Mouse (Mus musculus): Measurements from ENCODE around the gene Incenp. TPM values are rescaled to one million over a fixed set of nuclear protein-coding genes. Genes with fewer than 3 reads are reported as not detected.

Incenp gene
- total and polyA plus RNA-seq, 3 experiments = 91.0 to 216 TPM; not detected in 1

- DNase-seq (ENCODE audit: low read depth, low spot score) = no peak
- Histone ChIP-seq H3K4me1 (ENCODE audit: control insufficient read depth in 1 of 2, insufficient read depth in 2 of 2, low read length in 2 of 2) (peaks cover 5 to 8% of the 10 kb centered on the region in 2 experiments; a peak in 3 of 4 replicates), H3K4me3 (ENCODE audit: control insufficient read depth in 1 of 2, insufficient read depth in 1 of 2, low read depth in 2 of 2, low read length in 2 of 2) (no peak overlapping the region), H3K9ac (ENCODE audit: control insufficient read depth, low read depth, low read length, poor library complexity, severe bottlenecking) (no peak overlapping the region), H3K27me3 (ENCODE audit: control insufficient read depth in 1 of 2, insufficient read depth in 2 of 2, low read length in 2 of 2) (peaks cover 0 to 3% of the 10 kb centered on the region in 2 experiments; a peak in 2 of 4 replicates), H3K9me3 (replicated peaks; ENCODE audit: insufficient read depth, low read length) (no peaks in the 10 kb centered on the region), H3K36me3 (ENCODE audit: control insufficient read depth in 1 of 2, insufficient read depth in 2 of 2, low read length in 2 of 2) (peaks cover 0 to 15% of the 10 kb centered on the region in 2 experiments; a peak in 2 of 4 replicates), H3K79me2 (ENCODE audit: control insufficient read depth, insufficient read depth, low read length, poor library complexity) (no peaks in the 10 kb centered on the region), H3K27ac (ENCODE audit: control insufficient read depth, low read depth, low read length) (no peak overlapping the region)
- no peak for TF ChIP-seq RCOR1 (IDR thresholded peaks at IDR 0.05; ENCODE audit: low read depth, low read length)
- no peak for TF ChIP-seq POLR2AphosphoS5 (IDR thresholded peaks at IDR 0.05; ENCODE audit: borderline replicate concordance, low read depth, low read length)
Measured at GRCm38 (mm10) chr19:9922228-9922627, 22.9 kb upstream of the Incenp start.

GRCm38 (mm10) chr19:9920835-9921784 is 21.8 kb upstream of the Incenp start:
- Histone ChIP-seq H3K4me1 (ENCODE audit: control insufficient read depth in 1 of 2, insufficient read depth in 2 of 2, low read length in 2 of 2) (peaks cover 5 to 8% of the 10 kb centered on the region in 2 experiments; a peak in 3 of 4 replicates), H3K4me3 (ENCODE audit: control insufficient read depth in 1 of 2, insufficient read depth in 1 of 2, low read depth in 2 of 2, low read length in 2 of 2) (no peak overlapping the region), H3K9ac (ENCODE audit: control insufficient read depth, low read depth, low read length, poor library complexity, severe bottlenecking) (no peak overlapping the region), H3K36me3 (ENCODE audit: control insufficient read depth in 1 of 2, insufficient read depth in 2 of 2, low read length in 2 of 2) (peaks cover 0 to 15% of the 10 kb centered on the region in 2 experiments; a peak in 2 of 4 replicates), H3K27me3 (ENCODE audit: control insufficient read depth in 1 of 2, insufficient read depth in 2 of 2, low read length in 2 of 2) (no peaks in the 10 kb centered on the region), H3K9me3 (replicated peaks; ENCODE audit: insufficient read depth, low read length) (no peaks in the 10 kb centered on the region), H3K27ac (ENCODE audit: control insufficient read depth, low read depth, low read length) (no peak overlapping the region), H3K79me2 (ENCODE audit: control insufficient read depth, insufficient read depth, low read length, poor library complexity) (no peaks in the 10 kb centered on the region)
- DNase-seq (ENCODE audit: low read depth, low spot score) = no peak
- TF ChIP-seq BHLHE40 (IDR thresholded peaks at IDR 0.05; ENCODE audit: borderline replicate concordance, low read depth, low read length) = no peak
- peak; percentile 35 to 67 (median 62); a peak in 5 of 6 replicates for TF ChIP-seq CTCF (IDR thresholded peaks at IDR 0.05 in 2 of 3, conservative IDR thresholded peaks at IDR 0.05 in 1 of 3; ENCODE audit: control insufficient read depth in 1 of 3, insufficient read depth in 1 of 3, low read depth in 2 of 3, low read length in 3 of 3, poor library complexity in 1 of 3, severe bottlenecking in 1 of 3)
- peak; percentile 74 for TF ChIP-seq ZC3H11A (IDR thresholded peaks at IDR 0.05; ENCODE audit: low read depth, low read length)
- TF ChIP-seq RAD21 (IDR thresholded peaks at IDR 0.05; ENCODE audit: low read depth, low read length) = peak; percentile 56
- peak; percentile 68 for TF ChIP-seq SMC3 (IDR thresholded peaks at IDR 0.05; ENCODE audit: low read depth, low read length)
- no peak for TF ChIP-seq EP300 (IDR thresholded peaks at IDR 0.05; ENCODE audit: low read depth in 1 of 2, low read length in 2 of 2)

- H3K9me3 ChIP-seq (replicated peaks; ENCODE audit: insufficient read depth, low read length) = no peaks in the 10 kb centered on the region
- TF ChIP-seq ZKSCAN1 (IDR thresholded peaks at IDR 0.05; ENCODE audit: low read depth, low read length) (no peak), POLR2A (IDR thresholded peaks at IDR 0.05; ENCODE audit: control insufficient read depth in 1 of 2, insufficient read depth in 1 of 2, low read depth in 1 of 2, low read length in 2 of 2, poor library complexity in 1 of 2) (no peak), CTCF (IDR thresholded peaks at IDR 0.05 in 2 of 3, conservative IDR thresholded peaks at IDR 0.05 in 1 of 3; ENCODE audit: control insufficient read depth in 1 of 3, insufficient read depth in 1 of 3, low read depth in 2 of 3, low read length in 3 of 3, poor library complexity in 1 of 3, severe bottlenecking in 1 of 3) (no peak), EP300 (IDR thresholded peaks at IDR 0.05; ENCODE audit: low read depth in 1 of 2, low read length in 2 of 2) (no peak), POLR2AphosphoS2 (IDR thresholded peaks at IDR 0.05; ENCODE audit: low read length) (no peak), RAD21 (IDR thresholded peaks at IDR 0.05; ENCODE audit: low read depth, low read length) (no peak), NELFE (IDR thresholded peaks at IDR 0.05; ENCODE audit: low read depth, low read length) (no peak), TCF12 (IDR thresholded peaks at IDR 0.05; ENCODE audit: low read depth, low read length) (no peak), MXI1 (IDR thresholded peaks at IDR 0.05; ENCODE audit: low read depth, low read length) (no peak), USF1 (IDR thresholded peaks at IDR 0.05; ENCODE audit: low read depth, low read length) (no peak), SIN3A (IDR thresholded peaks at IDR 0.05; ENCODE audit: low read length) (no peak), USF2 (IDR thresholded peaks at IDR 0.05; ENCODE audit: borderline replicate concordance in 1 of 2, insufficient read depth in 1 of 2, low read depth in 1 of 2, low read length in 2 of 2) (no peak), MYC (IDR thresholded peaks at IDR 0.05; ENCODE audit: low read depth, low read length) (no peak), GATA1 (IDR thresholded peaks at IDR 0.05; ENCODE audit: low read depth, low read length) (no peak), HCFC1 (IDR thresholded peaks at IDR 0.05; ENCODE audit: low read depth, low read length) (no peak)
- H3K27ac ChIP-seq (ENCODE audit: control insufficient read depth, low read depth, low read length) = no peak overlapping the region
- H3K36me3 ChIP-seq (ENCODE audit: control insufficient read depth in 1 of 2, insufficient read depth in 2 of 2, low read length in 2 of 2) = peaks cover 0 to 10% of the 10 kb centered on the region in 2 experiments; a peak in 2 of 4 replicates
- DNase-seq (ENCODE audit: low read depth, low spot score) = no peak
- H3K27me3 ChIP-seq (ENCODE audit: control insufficient read depth in 1 of 2, insufficient read depth in 2 of 2, low read length in 2 of 2) = no peaks in the 10 kb centered on the region
- H3K9ac ChIP-seq (ENCODE audit: control insufficient read depth, low read depth, low read length, poor library complexity, severe bottlenecking) = no peak overlapping the region
- H3K79me2 ChIP-seq (ENCODE audit: control insufficient read depth, insufficient read depth, low read length, poor library complexity) = no peaks in the 10 kb centered on the region
- H3K4me1 ChIP-seq (ENCODE audit: control insufficient read depth in 1 of 2, insufficient read depth in 2 of 2, low read length in 2 of 2) = peaks cover 2 to 5% of the 10 kb centered on the region in 2 experiments; a peak in 3 of 4 replicates
- H3K4me3 ChIP-seq (ENCODE audit: control insufficient read depth in 1 of 2, insufficient read depth in 1 of 2, low read depth in 2 of 2, low read length in 2 of 2) = no peak overlapping the region
Measured at GRCm38 (mm10) chr19:9918176-9918861, 19.0 kb upstream of the Incenp start.
